Mouse (Mus musculus) MEL (cell line): Measurements from ENCODE around the gene Olfr763. TPM values are rescaled to one million over a fixed set of nuclear protein-coding genes. Genes with fewer than 3 reads are reported as not detected.

ENCODE experiments used
- DNase-seq: peaks from one replicate; pipeline ENCODE4 v3.0.0; 2011; ENCODE audit warnings: low read depth, low spot score
- H3K27ac ChIP-seq: 2 replicates; pipeline ENCODE4 v1.5.1; 2012; ENCODE audit warnings: low read depth, mild to moderate bottlenecking, control low read depth, low read length, moderate library complexity; ENCODE audit not compliant: control insufficient read depth
- H3K27me3 ChIP-seq, 2 experiments: fragments of 150-350 bp in 1 of 2; sonication (generic) in 1 of 2; 2 replicates each; pipeline ENCODE4 v1.6.1; 2012; ENCODE audit warnings: low read length in 2 of 2, mild to moderate bottlenecking in 2 of 2, improper control_type of control experiment in 1 of 2, moderate library complexity in 1 of 2; ENCODE audit not compliant: insufficient read depth in 2 of 2, control insufficient read depth in 1 of 2
- H3K36me3 ChIP-seq, 2 experiments: 2 replicates each; pipeline ENCODE4 v1.6.1; 2012 to 2014; ENCODE audit warnings: low read length in 2 of 2, improper control_type of control experiment in 1 of 2, inconsistent platforms in 1 of 2, mild to moderate bottlenecking in 1 of 2; ENCODE audit not compliant: insufficient read depth in 2 of 2, control insufficient read depth in 1 of 2
- H3K4me1 ChIP-seq, 2 experiments: fragments of 150-350 bp in 1 of 2; sonication (generic) in 1 of 2; 2 replicates each; pipeline ENCODE4 v1.6.1; 2012; ENCODE audit warnings: low read length in 2 of 2, improper control_type of control experiment in 1 of 2, mild to moderate bottlenecking in 1 of 2; ENCODE audit not compliant: insufficient read depth in 2 of 2, control insufficient read depth in 1 of 2
- H3K4me3 ChIP-seq, 2 experiments: fragments of 150-350 bp in 1 of 2; sonication (generic) in 1 of 2; 2 replicates each; pipeline ENCODE4 v1.5.1; 2012; ENCODE audit warnings: low read depth in 2 of 2, low read length in 2 of 2, mild to moderate bottlenecking in 2 of 2, moderate library complexity in 2 of 2, control low read depth in 1 of 2, improper control_type of control experiment in 1 of 2; ENCODE audit not compliant: control insufficient read depth in 1 of 2, insufficient read depth in 1 of 2
- H3K79me2 ChIP-seq: 2 replicates; pipeline ENCODE4 v1.6.1; 2012; ENCODE audit warnings: mild to moderate bottlenecking, low read length, moderate library complexity; ENCODE audit not compliant: control insufficient read depth, poor library complexity, insufficient read depth
- H3K9ac ChIP-seq: 2 replicates; pipeline ENCODE4 v1.6.1; 2012; ENCODE audit warnings: low read depth, mild to moderate bottlenecking, control low read depth, low read length, moderate library complexity; ENCODE audit not compliant: control insufficient read depth, poor library complexity, severe bottlenecking
- H3K9me3 ChIP-seq: fragments of 150-350 bp; sonication (generic); replicated peaks from 2 replicates; pipeline ENCODE4 v1.6.1; 2012; ENCODE audit warnings: mild to moderate bottlenecking, low read length, improper control_type of control experiment, moderate library complexity; ENCODE audit not compliant: insufficient read depth
- CHD1 ChIP-seq: IDR thresholded peaks from 2 replicates; pipeline ENCODE4 v1.6.1; 2012; ENCODE audit warnings: low read depth, mild to moderate bottlenecking, inconsistent platforms, low read length, improper control_type of control experiment
- E2F4 ChIP-seq: IDR thresholded peaks from 2 replicates; pipeline ENCODE4 v1.6.1; 2011; ENCODE audit warnings: low read depth, low read length, improper control_type of control experiment, borderline replicate concordance
- ETS1 ChIP-seq: IDR thresholded peaks from 2 replicates; pipeline ENCODE4 v1.6.1; 2012; ENCODE audit warnings: low read depth, mild to moderate bottlenecking, inconsistent platforms, low read length, improper control_type of control experiment, moderate library complexity
- GABPA ChIP-seq: IDR thresholded peaks from 2 replicates; pipeline ENCODE4 v1.6.1; 2012; ENCODE audit warnings: low read depth, mild to moderate bottlenecking, inconsistent platforms, low read length, improper control_type of control experiment, moderate library complexity
- GATA1 ChIP-seq: IDR thresholded peaks from 2 replicates; pipeline ENCODE4 v1.6.1; 2011; ENCODE audit warnings: low read depth, low read length, improper control_type of control experiment
- HCFC1 ChIP-seq: IDR thresholded peaks from 2 replicates; pipeline ENCODE4 v1.6.1; 2012; ENCODE audit warnings: low read depth, mild to moderate bottlenecking, inconsistent platforms, low read length, improper control_type of control experiment, moderate library complexity
- MAFK ChIP-seq: IDR thresholded peaks from 2 replicates; pipeline ENCODE4 v1.6.1; 2011; ENCODE audit warnings: low read depth, mild to moderate bottlenecking, low read length, improper control_type of control experiment, borderline replicate concordance
- MAZ ChIP-seq: IDR thresholded peaks from 2 replicates; pipeline ENCODE4 v1.6.1; 2012; ENCODE audit warnings: low read depth, mild to moderate bottlenecking, inconsistent platforms, low read length, improper control_type of control experiment
- MEF2A ChIP-seq: IDR thresholded peaks from 2 replicates; pipeline ENCODE4 v1.6.1; 2014; ENCODE audit warnings: low read depth, mild to moderate bottlenecking, inconsistent platforms, low read length, improper control_type of control experiment; ENCODE audit not compliant: poor library complexity, insufficient replicate concordance, severe bottlenecking; ENCODE audit errors: extremely low read depth
- MXI1 ChIP-seq: IDR thresholded peaks from 2 replicates; pipeline ENCODE4 v1.6.1; 2011; ENCODE audit warnings: mild to moderate bottlenecking, low read depth, low read length, improper control_type of control experiment
- NRF1 ChIP-seq: IDR thresholded peaks from 2 replicates; pipeline ENCODE4 v1.6.1; 2014; ENCODE audit warnings: low read depth, mild to moderate bottlenecking, inconsistent platforms, low read length, improper control_type of control experiment, moderate library complexity; ENCODE audit not compliant: poor library complexity, insufficient read depth, severe bottlenecking
- POLR2A ChIP-seq, 2 experiments: IDR thresholded peaks; 2 replicates each; pipeline ENCODE4 v1.6.1; 2011 to 2012; ENCODE audit warnings: low read length in 2 of 2, mild to moderate bottlenecking in 2 of 2, control low read depth in 1 of 2, improper control_type of control experiment in 1 of 2, low read depth in 1 of 2, moderate library complexity in 1 of 2; ENCODE audit not compliant: control insufficient read depth in 1 of 2, insufficient read depth in 1 of 2, poor library complexity in 1 of 2
- POLR2AphosphoS2 ChIP-seq: IDR thresholded peaks from 2 replicates; pipeline ENCODE4 v1.6.1; 2011; ENCODE audit warnings: low read length, improper control_type of control experiment
- RCOR1 ChIP-seq: IDR thresholded peaks from 2 replicates; pipeline ENCODE4 v1.6.1; 2012; ENCODE audit warnings: low read depth, mild to moderate bottlenecking, inconsistent platforms, low read length, improper control_type of control experiment
- SMC3 ChIP-seq: IDR thresholded peaks from 2 replicates; pipeline ENCODE4 v1.6.1; 2011; ENCODE audit warnings: low read depth, low read length, improper control_type of control experiment
- TAL1 ChIP-seq: IDR thresholded peaks from 2 replicates; pipeline ENCODE4 v1.6.1; 2012; ENCODE audit warnings: mild to moderate bottlenecking, inconsistent platforms, low read length, moderate library complexity, mixed read lengths
- TBP ChIP-seq: IDR thresholded peaks from 2 replicates; pipeline ENCODE4 v1.8.0; 2011; ENCODE audit warnings: low read depth, low read length, improper control_type of control experiment
- TCF12 ChIP-seq: IDR thresholded peaks from 2 replicates; pipeline ENCODE4 v1.6.1; 2014; ENCODE audit warnings: low read depth, mild to moderate bottlenecking, inconsistent platforms, low read length, improper control_type of control experiment, moderate library complexity
- USF1 ChIP-seq: IDR thresholded peaks from 2 replicates; pipeline ENCODE4 v1.6.1; 2014; ENCODE audit warnings: low read depth, mild to moderate bottlenecking, inconsistent platforms, low read length, improper control_type of control experiment, moderate library complexity
- ZMIZ1 ChIP-seq: IDR thresholded peaks from 2 replicates; pipeline ENCODE4 v1.6.1; 2012; ENCODE audit warnings: low read depth, mild to moderate bottlenecking, inconsistent platforms, low read length, improper control_type of control experiment, moderate library complexity
- ZNF384 ChIP-seq: IDR thresholded peaks from 2 replicates; pipeline ENCODE4 v1.6.1; 2012; ENCODE audit warnings: low read depth, mild to moderate bottlenecking, inconsistent platforms, low read length, improper control_type of control experiment
- polyA plus RNA-seq, 2 experiments: library from polyadenylated mRNA; stranded (reverse) in 1 of 2; unstranded in 1 of 2; fragments of >175 nt in 1 of 2; fragments of >200 nt in 1 of 2; gene quantifications; 2 replicates each; pipeline versions ENCODE4 v1.2.1 to v1.2.4; 2012; ENCODE audit warnings: low replicate concordance in 2 of 2, low read depth in 1 of 2; ENCODE audit not compliant: insufficient read length in 2 of 2, insufficient read depth in 1 of 2, missing spikeins in 1 of 2
- total RNA-seq: library from RNA; depleted of rRNA; stranded (reverse); fragments of 300-350 nt; gene quantifications from 2 replicates; pipeline ENCODE4 v1.2.3, GENCODE M21; 2012

The Olfr763 gene
- total and polyA plus RNA-seq, 3 experiments, result not detected

DNA sequence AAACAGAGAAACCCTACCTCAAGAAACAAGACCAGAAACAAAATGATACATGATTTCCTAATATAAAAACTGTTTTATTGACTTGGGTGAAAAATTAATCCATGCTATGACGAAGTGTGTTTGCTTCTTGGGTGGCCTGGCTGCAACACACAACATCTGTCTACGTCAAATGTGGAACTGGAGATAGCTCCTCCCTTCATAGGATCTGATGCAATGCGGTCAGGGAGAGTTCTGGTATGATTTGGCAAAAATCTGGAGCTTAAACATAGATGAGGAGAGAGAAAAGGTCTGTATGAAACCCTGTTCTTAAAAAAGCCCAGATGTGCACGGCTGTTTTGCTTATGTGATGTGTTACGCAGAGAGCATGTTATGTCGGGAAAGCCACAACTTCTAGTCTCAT is 44.7 kb upstream of the Olfr763 start:
- Histone ChIP-seq H3K27ac (no peak overlapping the region), H3K36me3 (no peaks in the 10 kb centered on the region), H3K4me3 (no peak overlapping the region), H3K9me3 (no peaks in the 10 kb centered on the region), H3K4me1 (no peaks in the 10 kb centered on the region; a peak in 1 of 4 replicates), H3K79me2 (no peaks in the 10 kb centered on the region), H3K27me3 (peaks cover 0 to 2% of the 10 kb centered on the region in 2 experiments; a peak in 1 of 4 replicates), H3K9ac (no peak overlapping the region)
- no peak for TF ChIP-seq E2F4
- TF ChIP-seq MEF2A, result no peak
- no peak for TF ChIP-seq NRF1
- no peak for TF ChIP-seq ETS1
- no peak for TF ChIP-seq MAZ
- TF ChIP-seq GABPA, result no peak
- no peak for TF ChIP-seq CHD1
- no peak for TF ChIP-seq TAL1
- no peak for TF ChIP-seq HCFC1
- TF ChIP-seq POLR2A (IDR thresholded peaks at IDR 0.05; ENCODE audit: control insufficient read depth in 1 of 2, insufficient read depth in 1 of 2, low read depth in 1 of 2, low read length in 2 of 2, poor library complexity in 1 of 2), result no peak
- TF ChIP-seq TCF12, result no peak
- no peak for TF ChIP-seq USF1
- TF ChIP-seq POLR2AphosphoS2, result no peak
- TF ChIP-seq SMC3, result no peak
- no peak for TF ChIP-seq TBP
- TF ChIP-seq MAFK, result no peak
- TF ChIP-seq ZMIZ1, result no peak
- TF ChIP-seq RCOR1, result no peak
- TF ChIP-seq GATA1, result no peak
- peak; percentile 18 for DNase-seq

DNA sequence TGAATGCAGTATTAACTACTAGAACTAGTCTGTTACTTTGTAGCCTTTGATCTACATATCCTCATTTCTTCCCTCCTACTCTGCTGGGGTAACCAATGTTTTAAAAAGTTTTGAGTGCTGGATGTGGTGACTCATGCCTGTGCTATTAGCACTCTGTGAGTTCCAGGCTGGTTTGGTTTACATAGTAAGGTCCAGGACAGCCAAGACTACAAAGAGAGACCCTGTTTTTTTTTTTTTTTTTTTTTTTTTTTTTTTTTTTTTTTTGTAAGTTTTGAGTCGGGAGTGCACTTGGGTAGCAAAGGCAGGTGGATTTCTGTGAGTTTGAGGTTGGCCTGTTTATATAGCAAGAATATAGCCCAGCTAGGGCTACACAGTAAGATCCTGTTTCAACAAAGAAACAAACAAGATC is 42.2 kb upstream of the Olfr763 start:
- H3K36me3 ChIP-seq, result no peaks in the 10 kb centered on the region; a peak in 1 of 4 replicates
- H3K27ac ChIP-seq, result no peak overlapping the region
- H3K9ac ChIP-seq, result no peak overlapping the region
- no peaks in the 10 kb centered on the region for H3K79me2 ChIP-seq
- no peak overlapping the region for H3K4me3 ChIP-seq
- DNase-seq, result no peak
- TF ChIP-seq ZNF384 (peak; percentile 55; the same call in 1 of the 2 replicates), MXI1 (no peak)
- peaks cover 0 to 2% of the 10 kb centered on the region in 2 experiments; a peak in 1 of 4 replicates for H3K27me3 ChIP-seq
- no peaks in the 10 kb centered on the region; a peak in 1 of 4 replicates for H3K4me1 ChIP-seq
- no peaks in the 10 kb centered on the region for H3K9me3 ChIP-seq
